Mouse (Mus musculus) heart, adult 2 months (tissue): Measurements from ENCODE around the gene Ubash3b. TPM values are rescaled to one million over a fixed set of nuclear protein-coding genes. Genes with fewer than 3 reads are reported as not detected.
A peak's percentile ranks its signal among the peaks of the same experiment; 100 is the strongest.

Experiments used
- DNase-seq, 2 experiments: peaks; one replicate each; pipeline ENCODE4 v3.0.0; 2021
- H3K27ac ChIP-seq: fragments of 200-600 bp; 2 replicates; pipeline ENCODE4 v1.8.1; 2022
- H3K27me3 ChIP-seq: fragments of 200-500 bp; 2 replicates; pipeline ENCODE4 v1.6.1; 2012; ENCODE audit warnings: mild to moderate bottlenecking, low read length, inconsistent platforms, mixed read lengths; ENCODE audit not compliant: control insufficient read depth, insufficient read depth
- H3K36me3 ChIP-seq: fragments of 200-500 bp; 2 replicates; pipeline ENCODE4 v1.6.1; 2012; ENCODE audit warnings: low read length, inconsistent platforms; ENCODE audit not compliant: control insufficient read depth, insufficient read depth
- H3K4me1 ChIP-seq: fragments of 200-500 bp; 2 replicates; pipeline ENCODE4 v1.6.1; 2011; ENCODE audit warnings: low read length; ENCODE audit not compliant: control insufficient read depth, insufficient read depth
- H3K4me3 ChIP-seq: fragments of 200-600 bp; 2 replicates; pipeline ENCODE4 v1.8.1; 2022
- H3K79me2 ChIP-seq: fragments of 200-500 bp; replicated peaks from 2 replicates; pipeline ENCODE4 v1.6.1; 2012; ENCODE audit warnings: mild to moderate bottlenecking, inconsistent platforms, low read length, moderate library complexity, mixed read lengths; ENCODE audit not compliant: control insufficient read depth, insufficient read depth
- H3K9ac ChIP-seq: fragments of 200-500 bp; 2 replicates; pipeline ENCODE4 v1.6.1; 2012; ENCODE audit warnings: low read depth, mild to moderate bottlenecking, control low read depth, inconsistent platforms, low read length, mixed read lengths
- CTCF ChIP-seq: fragments of 200-600 bp; IDR thresholded peaks from 2 replicates; pipeline ENCODE4 v1.8.1; 2022; ENCODE audit warnings: antibody characterized with exemption, mild to moderate bottlenecking, moderate library complexity
- EP300 ChIP-seq: fragments of 200-500 bp; IDR thresholded peaks from 2 replicates; pipeline ENCODE4 v1.6.1; 2011; ENCODE audit warnings: low read depth, low read length, control low read depth; ENCODE audit not compliant: insufficient read depth
- POLR2A ChIP-seq: fragments of 200-500 bp; IDR thresholded peaks from 2 replicates; pipeline ENCODE4 v1.6.1; 2011; ENCODE audit warnings: mild to moderate bottlenecking, low read depth, low read length, control low read depth; ENCODE audit not compliant: insufficient read depth
- WGBS: fragments of 180-500 bp; shearing (Covaris S2); methylation state at CpG from one replicate; pipeline ENCODE4 v1.1.7; 2018; 5-methylcytosine and 5-hydroxymethylcytosine counted together
- intact Hi-C: fragments of 180-260 bp; cut with DNase I; formaldehyde crosslinking; loops from one replicate; pipeline ENCODE4 v1.15.1; 2025
- polyA plus RNA-seq: library from polyadenylated mRNA; depleted of rRNA; stranded (reverse); fragments of >200 nt; gene quantifications from 2 replicates; pipeline ENCODE4 v1.2.3, GENCODE M21; 2012
- total RNA-seq, 2 experiments: library from RNA; stranded (reverse); gene quantifications; 2 replicates each; pipeline ENCODE4 v1.2.3; 2021

Ubash3b gene
- total and polyA plus RNA-seq, 3 experiments: 1.5 to 1.9 (median 1.5) TPM

DNA sequence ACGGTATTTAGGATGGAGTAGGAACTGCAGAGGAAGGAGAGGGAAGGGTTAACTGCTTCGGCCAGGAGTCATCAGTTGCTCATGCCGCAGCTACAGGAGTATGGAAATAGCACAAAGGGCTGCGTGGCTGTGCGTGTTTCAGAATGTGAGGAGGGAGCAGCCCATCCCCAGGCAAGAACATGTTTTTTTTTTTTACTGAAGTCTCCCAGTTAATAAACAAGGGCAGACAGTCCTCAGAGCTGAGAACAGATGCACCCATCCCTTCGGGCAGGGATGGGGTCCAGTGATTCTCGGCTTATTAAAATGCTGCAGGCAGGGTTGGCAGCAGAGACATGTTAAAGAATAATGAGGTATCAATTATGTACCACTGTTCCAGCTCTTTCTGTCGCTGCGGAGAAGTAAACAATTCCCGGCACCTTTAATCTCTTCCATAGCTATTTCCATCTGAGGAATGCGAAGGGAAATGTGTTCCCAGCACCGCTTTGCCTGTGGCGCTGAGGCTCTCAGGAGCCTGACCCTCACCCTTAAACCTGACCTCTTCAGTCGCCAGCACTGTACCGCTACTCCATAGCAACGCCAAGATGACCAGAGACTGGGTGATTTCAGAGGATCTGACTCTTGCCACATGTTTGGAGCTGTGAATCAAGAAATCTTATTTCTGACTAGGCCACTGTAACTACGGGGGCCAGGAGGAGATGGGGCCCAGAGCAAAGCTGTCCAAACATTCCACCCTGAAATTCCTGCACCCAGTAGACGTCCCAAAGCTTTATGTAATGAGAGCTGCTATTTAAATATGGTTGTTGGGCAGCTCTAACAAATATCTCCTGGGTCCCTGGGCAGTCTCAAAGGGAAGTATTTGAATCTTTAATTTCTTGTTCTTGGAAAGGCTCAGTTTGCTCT, 129.7 kb downstream of the Ubash3b start:
- no peak for DNase-seq

DNA sequence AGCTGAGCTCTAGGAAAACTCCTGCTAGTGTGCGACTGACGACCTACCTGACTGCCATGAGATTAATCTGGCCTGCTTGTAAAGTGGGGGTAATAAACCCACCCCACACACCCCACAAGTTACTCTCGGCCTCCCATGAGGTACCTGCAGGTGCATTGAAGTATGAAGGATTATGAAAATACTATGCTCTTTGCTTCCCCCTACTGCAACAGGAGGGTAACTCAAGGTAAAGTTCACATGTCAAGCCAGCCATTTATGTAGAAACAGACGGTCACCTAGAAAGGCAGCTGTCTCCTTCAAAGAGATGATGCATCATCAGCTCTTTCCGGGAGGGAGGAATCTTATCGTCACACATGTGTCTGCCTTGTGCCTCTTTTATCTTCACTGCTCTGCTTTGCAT, 131.7 kb downstream of the Ubash3b start:
- H3K9ac ChIP-seq: no peak overlapping the region
- intact Hi-C loops: no loop called here
- TF ChIP-seq EP300 (no peak), POLR2A (no peak), CTCF (peak; percentile 22; the same call in 1 of the 2 replicates)
- H3K36me3 ChIP-seq: no peaks in the 10 kb centered on the region
- H3K4me3 ChIP-seq: no peak overlapping the region
- H3K79me2 ChIP-seq: no peaks in the 10 kb centered on the region
- H3K27ac ChIP-seq: no peak overlapping the region
- no peaks in the 10 kb centered on the region for H3K4me1 ChIP-seq
- no peaks in the 10 kb centered on the region for H3K27me3 ChIP-seq
- WGBS: 84% methylated on average over 6 of the region's 6 CpGs
- DNase-seq: no peak

More for the DNA sequence above, 129.7 kb downstream of the Ubash3b start:
- Histone ChIP-seq H3K4me3 (no peak overlapping the region), H3K36me3 (no peaks in the 10 kb centered on the region), H3K79me2 (no peaks in the 10 kb centered on the region), H3K4me1 (no peaks in the 10 kb centered on the region), H3K27me3 (no peaks in the 10 kb centered on the region), H3K9ac (no peak overlapping the region), H3K27ac (no peak overlapping the region)
- TF ChIP-seq CTCF: no peak
- no peak for TF ChIP-seq EP300
- no peak for TF ChIP-seq POLR2A
- 53% methylated on average over 18 of the region's 18 CpGs for WGBS
- intact Hi-C loops: no loop called here

DNA sequence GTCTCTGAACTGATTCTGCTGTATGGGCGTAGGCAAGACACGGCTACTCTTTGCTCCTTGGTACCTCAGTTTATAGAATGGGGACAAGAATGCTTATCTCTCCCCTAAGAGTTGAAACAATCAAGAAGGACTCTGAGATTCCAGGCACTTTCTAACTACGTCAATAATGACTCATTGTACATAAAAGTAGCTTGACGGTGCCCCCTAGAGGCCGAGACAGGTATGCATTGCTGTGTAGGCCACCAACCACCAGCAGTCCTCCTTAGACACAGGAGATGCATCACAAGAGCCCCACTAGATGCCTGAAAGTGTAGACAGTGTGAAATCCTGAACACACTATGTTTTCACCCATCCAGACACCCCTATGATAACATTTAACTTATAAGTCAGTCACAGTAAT, 133.0 kb downstream of the Ubash3b start:
- no peaks in the 10 kb centered on the region for H3K79me2 ChIP-seq
- intact Hi-C loops: no loop called here
- H3K27me3 ChIP-seq: no peaks in the 10 kb centered on the region
- H3K4me1 ChIP-seq: no peaks in the 10 kb centered on the region
- H3K4me3 ChIP-seq: no peak overlapping the region
- 47% methylated on average over 5 of the region's 5 CpGs for WGBS
- TF ChIP-seq EP300: no peak
- no peak for TF ChIP-seq POLR2A
- peak; percentile 73 for TF ChIP-seq CTCF
- DNase-seq: peak; percentile 10 to 26
- no peaks in the 10 kb centered on the region for H3K36me3 ChIP-seq
- no peak overlapping the region for H3K27ac ChIP-seq
- H3K9ac ChIP-seq: no peak overlapping the region

DNA sequence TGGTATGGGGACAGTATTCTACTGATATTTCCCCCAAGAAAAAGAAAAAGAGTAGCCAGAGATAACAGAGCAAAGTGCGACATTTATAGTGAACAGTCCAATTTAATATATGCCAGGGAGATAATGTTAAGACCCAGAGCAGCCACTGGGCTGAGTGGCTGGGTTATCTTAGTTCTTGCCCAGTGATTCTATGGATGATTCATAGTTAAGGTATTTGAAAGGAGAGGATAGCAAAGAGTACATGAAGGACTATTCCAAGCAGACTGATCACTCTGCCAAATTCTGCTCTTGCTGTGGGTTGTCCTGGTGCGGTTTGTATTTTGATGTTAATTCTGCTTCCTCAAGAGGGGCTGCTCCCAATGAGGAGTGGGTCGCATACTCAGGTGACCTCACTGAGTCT, 139.8 kb downstream of the Ubash3b start:
- DNase-seq: no peak
- TF ChIP-seq POLR2A (no peak), EP300 (no peak), CTCF (no peak)
- Histone ChIP-seq H3K79me2 (no peaks in the 10 kb centered on the region), H3K4me3 (no peak overlapping the region), H3K27ac (no peak overlapping the region), H3K9ac (no peak overlapping the region), H3K4me1 (no peaks in the 10 kb centered on the region; the same call in 1 of the 2 replicates), H3K36me3 (no peaks in the 10 kb centered on the region), H3K27me3 (no peaks in the 10 kb centered on the region)
- intact Hi-C loops: no loop called here
- WGBS: 57% methylated on average over 3 of the region's 3 CpGs

DNA sequence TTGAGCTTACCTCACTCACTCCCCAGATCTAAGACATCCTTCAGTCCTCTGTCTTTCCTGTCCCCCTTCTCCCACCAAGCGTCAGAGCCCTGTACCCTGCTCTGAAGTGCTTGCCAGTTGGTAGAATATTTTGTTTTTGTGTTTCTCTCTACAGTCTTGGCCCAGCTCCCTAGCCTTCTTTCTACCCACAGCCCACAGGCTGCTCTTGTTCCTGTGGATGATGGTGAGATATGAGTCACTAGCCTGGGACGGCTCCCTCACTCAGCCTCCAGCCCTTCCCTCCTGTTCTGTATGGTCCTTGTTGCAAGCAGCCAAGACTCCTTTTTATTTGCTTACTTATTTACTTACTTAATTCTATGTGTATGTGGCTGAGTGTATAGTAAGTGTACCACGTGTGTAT, 141.0 kb downstream of the Ubash3b start:
- H3K79me2 ChIP-seq: no peaks in the 10 kb centered on the region
- 90% methylated on average over 3 of the region's 3 CpGs for WGBS
- TF ChIP-seq POLR2A: no peak
- TF ChIP-seq CTCF: no peak
- H3K4me1 ChIP-seq: no peaks in the 10 kb centered on the region; the same call in 1 of the 2 replicates
- intact Hi-C loops: no loop called here
- no peak overlapping the region for H3K9ac ChIP-seq
- DNase-seq: no peak
- no peaks in the 10 kb centered on the region for H3K27me3 ChIP-seq
- no peak overlapping the region for H3K27ac ChIP-seq
- no peaks in the 10 kb centered on the region for H3K36me3 ChIP-seq
- H3K4me3 ChIP-seq: no peak overlapping the region

DNA sequence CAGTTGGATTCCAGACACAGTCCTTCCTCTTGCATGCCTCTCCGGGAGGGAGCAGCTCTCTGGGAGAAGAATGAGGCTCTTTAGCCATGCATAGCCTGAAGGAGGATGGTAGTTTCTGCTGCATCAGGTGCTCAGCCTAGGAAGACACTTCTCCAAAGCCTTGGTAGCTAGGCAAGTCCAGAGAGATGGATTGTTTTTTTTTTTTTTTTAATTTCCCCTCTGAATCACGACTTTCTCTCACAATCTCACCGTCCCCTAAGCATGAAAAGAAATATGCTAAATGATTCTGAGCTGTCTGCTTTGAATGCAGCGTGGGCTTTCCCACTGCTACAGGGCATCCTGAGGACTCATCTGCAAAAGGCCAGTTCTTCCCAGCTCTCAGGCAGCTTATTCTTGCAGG, 147.0 kb downstream of the Ubash3b start:
- no peak for DNase-seq
- TF ChIP-seq POLR2A (no peak), EP300 (no peak), CTCF (no peak)
- 72% methylated on average over 4 of the region's 4 CpGs for WGBS
- H3K79me2 ChIP-seq: no peaks in the 10 kb centered on the region
- intact Hi-C loops: no loop called here
- H3K27ac ChIP-seq: no peak overlapping the region
- H3K36me3 ChIP-seq: no peaks in the 10 kb centered on the region
- no peak overlapping the region for H3K9ac ChIP-seq
- no peaks in the 10 kb centered on the region for H3K4me1 ChIP-seq
- no peak overlapping the region for H3K4me3 ChIP-seq
- no peaks in the 10 kb centered on the region for H3K27me3 ChIP-seq
